Comparison of ENCODE assay signal across 7 mouse cellular contexts in the genomic region with DNA sequence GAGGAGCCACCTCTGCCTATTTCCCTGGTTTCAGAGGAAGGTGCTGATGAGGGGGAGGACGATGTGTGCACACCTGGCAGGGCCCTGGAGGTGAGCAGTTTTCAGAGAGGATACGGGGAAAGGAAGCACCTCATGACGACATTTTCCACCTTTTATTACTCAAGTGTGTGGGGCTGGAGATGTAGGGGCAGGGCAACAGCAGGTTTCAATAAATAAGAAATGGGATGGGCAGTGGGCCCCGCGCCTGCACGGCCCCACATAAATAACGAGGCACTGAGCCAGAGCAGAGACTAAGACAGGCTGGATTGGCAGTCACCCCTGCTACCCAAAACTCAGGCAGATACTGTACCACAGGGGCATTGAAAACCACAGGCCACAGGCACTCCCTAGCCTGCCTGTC. TPM values are rescaled to one million over a fixed set of nuclear protein-coding genes. Genes with fewer than 3 reads are reported as not detected.
DNase-seq lines count a peak whose midpoint lies in the region; ATAC-seq and TF ChIP-seq lines count a peak whose summit lies in the region.
"Not testable (repeated sequence)": the region's sequence is repeated elsewhere in the genome, so short reads cannot be mapped to it uniquely, and the experiment has no call there.

No protein-coding gene starts in this region.

- H3K4me2 ChIP-seq in intestine, postnatal 0 days (replicated peaks; ENCODE audit: low read depth); limb, embryonic 14.5 days (replicated peaks; ENCODE audit: low read depth, low read length, severe bottlenecking): not testable (repeated sequence)
- peak overlapping the region; percentile 20; the same call in 1 of the 2 replicates for H3K4me2 ChIP-seq in liver, embryonic 15.5 days

- peak overlapping the region; percentile 35 for H3K27ac ChIP-seq in bone marrow macrophage, adult 2 months (ENCODE audit: insufficient read depth, low read depth, low read length)
- not testable (repeated sequence) for H3K27ac ChIP-seq in intestine, postnatal 0 days (ENCODE audit: low read depth, low read length); limb, embryonic 14.5 days (replicated peaks; ENCODE audit: low read depth, low read length)
- peak overlapping the region; percentile 99 for H3K27ac ChIP-seq in liver, embryonic 15.5 days (replicated peaks)

- H3K36me3 ChIP-seq in intestine, postnatal 0 days (ENCODE audit: control insufficient read depth, insufficient read depth); limb, embryonic 14.5 days (ENCODE audit: control insufficient read depth, insufficient read depth, low read length): not testable (repeated sequence)
- H3K36me3 ChIP-seq in liver, embryonic 15.5 days (replicated peaks) = peaks cover 72% of the 10 kb centered on the region

- H3K4me3 ChIP-seq in bone marrow macrophage, adult 2 months (ENCODE audit: insufficient read depth, low read length); intestine, postnatal 0 days (ENCODE audit: low read depth, low read length); limb, embryonic 14.5 days (replicated peaks; ENCODE audit: low read length); liver, embryonic 15.5 days (replicated peaks): not testable (repeated sequence)

- 0 out of 2 replicates have a peak, but pooled peaks have one; percentile 4 for ATAC-seq in intestine, postnatal 0 days
- ATAC-seq in limb, embryonic 14.5 days (ENCODE audit: low FRiP score, low read depth) = 0 out of 2 replicates have a peak, but pooled peaks have one; percentile 34
- ATAC-seq in liver, embryonic 15.5 days (ENCODE audit: insufficient read depth) = not testable (repeated sequence)
- ATAC-seq in megakaryocyte-erythroid progenitor cell, adult 5-6 weeks (replicated peaks; ENCODE audit: low FRiP score, low TSS enrichment, poor library complexity, severe bottlenecking) = peak; percentile 27; the same call in 1 of the 2 replicates

- not testable (repeated sequence) for H3K27me3 ChIP-seq in intestine, postnatal 0 days (replicated peaks; ENCODE audit: control insufficient read depth, insufficient read depth, low read length); limb, embryonic 14.5 days (ENCODE audit: control insufficient read depth, insufficient read depth, low read length); liver, embryonic 15.5 days

- DNase-seq in heart, adult 11 months = peak; percentile 92
- DNase-seq in limb, embryonic 14.5 days (ENCODE audit: low spot score) = not testable (repeated sequence)
- peak; percentile 2 for DNase-seq in ovary, postnatal 36 days (ENCODE audit: low spot score)

- peaks cover 19% of the 10 kb centered on the region for H3K4me1 ChIP-seq in bone marrow macrophage, adult 2 months (ENCODE audit: control insufficient read depth, insufficient read depth, low read length)
- H3K4me1 ChIP-seq in intestine, postnatal 0 days (replicated peaks; ENCODE audit: control insufficient read depth, insufficient read depth, low read length) = not testable (repeated sequence)
- H3K4me1 ChIP-seq in limb, embryonic 14.5 days (ENCODE audit: control insufficient read depth, insufficient read depth, low read length) = peaks cover 11% of the 10 kb centered on the region
- peaks cover 77% of the 10 kb centered on the region for H3K4me1 ChIP-seq in liver, embryonic 15.5 days (replicated peaks)

- not testable (repeated sequence) for TF ChIP-seq POLR2A in bone marrow macrophage, adult 2 months (IDR thresholded peaks at IDR 0.05; ENCODE audit: borderline replicate concordance, low read depth, low read length); limb, embryonic 14.5 days (IDR thresholded peaks at IDR 0.05; ENCODE audit: borderline replicate concordance, extremely low read depth, insufficient read depth, insufficient read length)

- 63% methylated on average over 7 of the region's 7 CpGs for WGBS in intestine, postnatal 0 days
- WGBS in limb, embryonic 14.5 days = 28% methylated on average over 6 of the region's 7 CpGs
- 70% methylated on average over 7 of the region's 7 CpGs for WGBS in liver, embryonic 15.5 days (ENCODE audit: insufficient replicate concordance)

- H3K9ac ChIP-seq in intestine, postnatal 0 days (ENCODE audit: low read depth, low read length); limb, embryonic 14.5 days (ENCODE audit: low read depth, low read length, severe bottlenecking); liver, embryonic 15.5 days: not testable (repeated sequence)

- not testable (repeated sequence) for TF ChIP-seq CTCF in bone marrow macrophage, adult 2 months (IDR thresholded peaks at IDR 0.05; ENCODE audit: low read depth, low read length); intestine, postnatal 0 days (IDR thresholded peaks at IDR 0.05; ENCODE audit: low read depth)

- not testable (repeated sequence) for H3K9me3 ChIP-seq in intestine, postnatal 0 days (ENCODE audit: control insufficient read depth); limb, embryonic 14.5 days (ENCODE audit: control insufficient read depth, low read length); liver, embryonic 15.5 days (replicated peaks)

RNA-seq across cellular contexts. Expression of a gene that starts 17.2 kb away (rescaled TPM):
- polyA plus RNA-seq in bone marrow macrophage, adult 2 months (2012; ENCODE audit: insufficient read depth, insufficient read length, missing spikeins) = 6.3 and 6.9 TPM in 2 replicates
- polyA plus RNA-seq in intestine, postnatal 0 days (2015; fragmentation: Nextera tagmentation; extraction: Ambion mirVana) = 0.78 and 1.0 TPM in 2 replicates
- 8.5 and 9.8 TPM in 2 replicates for polyA plus RNA-seq in limb, embryonic 14.5 days (2012; rRNA removed)
- polyA plus RNA-seq in limb, embryonic 14.5 days (2014; fragmentation: Nextera tagmentation; extraction: Ambion mirVana) = 3.0 and 3.2 TPM in 2 replicates
- 17.4 and 21.4 TPM in 2 replicates for polyA plus RNA-seq in liver, embryonic 15.5 days (2015; fragmentation: Nextera tagmentation; extraction: Ambion mirVana)
- 8.0 and 10.9 TPM in 2 replicates for total RNA-seq in megakaryocyte-erythroid progenitor cell, adult 5-6 weeks (2014; fragmentation: Nextera tagmentation)
- 5.2 and 6.4 TPM in 2 replicates for total RNA-seq in megakaryocyte-erythroid progenitor cell, adult 5-6 weeks (2017)
